Mouse (Mus musculus) lung, embryonic 15.5 days (tissue): ENCODE results near the gene Cox19. TPM values are rescaled to one million over a fixed set of nuclear protein-coding genes. Genes with fewer than 3 reads are reported as not detected.
A peak's percentile ranks its signal among the peaks of the same experiment; 100 is the strongest.
"Not testable (repeated sequence)": the region's sequence is repeated elsewhere in the genome, so short reads cannot be mapped to it uniquely, and the experiment has no call there.

Source experiments
- ATAC-seq: fragments of 200-750 bp; cut with Nextera tagmentation; 2 replicates; pipeline ENCODE4 v1.8.0; 2017; ENCODE audit warnings: moderate number of reproducible peaks, borderline replicate concordance; ENCODE audit not compliant: low FRiP score, low TSS enrichment; ENCODE audit errors: extremely low read depth
- H3K27ac ChIP-seq: fragments of 300-500 bp; sonication (generic); 2 replicates; pipeline ENCODE4 v1.5.1; 2015; ENCODE audit warnings: moderate library complexity, mild to moderate bottlenecking, inconsistent platforms
- H3K27me3 ChIP-seq: fragments of 300-500 bp; sonication (generic); 2 replicates; pipeline ENCODE4 v1.6.1; 2015; ENCODE audit warnings: inconsistent platforms
- H3K36me3 ChIP-seq: fragments of 300-500 bp; sonication (generic); 2 replicates; pipeline ENCODE4 v1.6.1; 2015; ENCODE audit warnings: inconsistent platforms
- H3K4me1 ChIP-seq: fragments of 300-500 bp; sonication (generic); 2 replicates; pipeline ENCODE4 v1.6.1; 2015; ENCODE audit warnings: inconsistent platforms
- H3K4me2 ChIP-seq: fragments of 300-500 bp; sonication (generic); 2 replicates; pipeline ENCODE4 v1.6.1; 2015; ENCODE audit warnings: inconsistent platforms, mild to moderate bottlenecking, moderate library complexity
- H3K4me3 ChIP-seq: fragments of 300-500 bp; sonication (generic); 2 replicates; pipeline ENCODE4 v1.5.1; 2015; ENCODE audit warnings: mild to moderate bottlenecking, inconsistent platforms
- H3K9ac ChIP-seq: fragments of 300-500 bp; sonication (generic); 2 replicates; pipeline ENCODE4 v1.6.1; 2015; ENCODE audit warnings: inconsistent platforms
- H3K9me3 ChIP-seq: fragments of 300-500 bp; sonication (generic); 2 replicates; pipeline ENCODE4 v1.6.1; 2016; ENCODE audit warnings: inconsistent platforms
- WGBS: fragments of 180-500 bp; shearing (Covaris S2); methylation state at CpG from one replicate; pipeline ENCODE4 v1.1.7; 2015; 5-methylcytosine and 5-hydroxymethylcytosine counted together
- polyA plus RNA-seq: library from polyadenylated mRNA; unstranded; fragments of >200 nt; fragmentation: Nextera tagmentation; extraction: Ambion mirVana; gene quantifications from 2 replicates; pipeline ENCODE4 v1.2.1, GENCODE M21; 2015

Cox19 gene
- polyA plus RNA-seq, 1 experiment from 2014 or later, result 92.9 TPM

GRCm38 (mm10) chr5:139335634-139336033 is 15.6 kb downstream of the Cox19 start:
- Histone ChIP-seq H3K27me3 (no peaks in the 10 kb centered on the region), H3K36me3 (peaks cover 38% of the 10 kb centered on the region), H3K9me3 (no peaks in the 10 kb centered on the region), H3K4me1 (no peaks in the 10 kb centered on the region), H3K4me3 (no peak overlapping the region), H3K27ac (no peak overlapping the region), H3K4me2 (no peak overlapping the region), H3K9ac (no peak overlapping the region)
- ATAC-seq, result no peak
- 91% methylated on average over 4 of the region's 4 CpGs for WGBS

- 80% methylated on average over 10 of the region's 10 CpGs for WGBS
- H3K4me1 ChIP-seq, H3K4me3 ChIP-seq, H3K27me3 ChIP-seq, H3K9me3 ChIP-seq, H3K9ac ChIP-seq, ATAC-seq, H3K4me2 ChIP-seq, H3K27ac ChIP-seq: not testable (repeated sequence)
- peaks cover 26% of the 10 kb centered on the region for H3K36me3 ChIP-seq
Observed at GRCm38 (mm10) chr5:139334394-139334793, 16.8 kb downstream of the Cox19 start.

DNA sequence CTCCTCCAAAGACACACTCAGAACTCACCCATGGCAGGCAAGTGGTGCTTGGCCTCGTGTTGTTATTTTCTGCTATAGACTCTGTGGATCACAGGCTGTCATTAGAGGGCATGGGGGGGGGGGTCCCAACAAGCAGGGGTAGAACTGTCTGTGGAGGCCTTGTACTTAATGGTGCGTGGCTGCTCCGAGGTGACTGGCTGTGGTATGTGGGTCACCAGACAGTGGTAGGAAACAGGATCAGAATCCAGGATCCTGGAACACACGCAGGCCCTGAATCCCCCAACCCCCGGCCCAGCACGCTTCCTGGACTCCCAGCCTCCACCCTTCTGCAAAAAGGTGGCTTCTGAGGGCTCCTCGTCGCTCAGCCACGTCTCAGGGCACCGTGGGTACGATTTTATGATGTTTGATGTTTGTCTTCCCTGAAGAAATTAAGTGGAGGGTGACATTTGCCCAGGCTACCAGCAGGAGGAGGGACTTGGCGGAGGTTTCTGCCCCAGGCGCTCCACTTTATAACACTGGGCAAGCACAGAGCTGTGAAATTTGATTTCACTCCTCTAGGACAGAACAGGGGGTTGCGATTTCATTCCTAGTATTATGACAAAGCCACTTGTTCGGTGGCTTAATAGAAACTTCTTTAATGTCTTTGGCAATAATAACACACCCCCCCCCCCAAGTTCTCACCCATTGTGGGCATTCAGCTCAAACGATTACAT is 17.8 kb downstream of the Cox19 start:
- no peaks in the 10 kb centered on the region for H3K4me1 ChIP-seq
- no peaks in the 10 kb centered on the region for H3K9me3 ChIP-seq
- H3K27ac ChIP-seq, result no peak overlapping the region
- H3K27me3 ChIP-seq, result no peaks in the 10 kb centered on the region
- H3K36me3 ChIP-seq, result peaks cover 20% of the 10 kb centered on the region
- ATAC-seq, result no peak
- 74% methylated on average over 16 of the region's 16 CpGs for WGBS
- H3K9ac ChIP-seq, result no peak overlapping the region
- H3K4me3 ChIP-seq, result no peak overlapping the region
- H3K4me2 ChIP-seq, result no peak overlapping the region

- Histone ChIP-seq H3K4me2 (no peak overlapping the region), H3K9ac (no peak overlapping the region), H3K27ac (no peak overlapping the region), H3K9me3 (no peaks in the 10 kb centered on the region), H3K4me3 (no peak overlapping the region), H3K27me3 (no peaks in the 10 kb centered on the region), H3K4me1 (no peaks in the 10 kb centered on the region), H3K36me3 (peaks cover 19% of the 10 kb centered on the region)
- WGBS, result 76% methylated on average over 8 of the region's 8 CpGs
- ATAC-seq, result peak; percentile 17; the same call in 1 of the 2 replicates
Observed at GRCm38 (mm10) chr5:139332590-139333272, 18.5 kb downstream of the Cox19 start.

GRCm38 (mm10) chr5:139331742-139332141 is 19.5 kb downstream of the Cox19 start:
- no peak overlapping the region for H3K4me2 ChIP-seq
- WGBS, result 19% methylated on average over 8 of the region's 8 CpGs
- no peak overlapping the region for H3K4me3 ChIP-seq
- no peak for ATAC-seq
- H3K36me3 ChIP-seq, result peaks cover 10% of the 10 kb centered on the region
- no peak overlapping the region for H3K9ac ChIP-seq
- no peak overlapping the region for H3K27ac ChIP-seq
- H3K9me3 ChIP-seq, result no peaks in the 10 kb centered on the region
- H3K4me1 ChIP-seq, result no peaks in the 10 kb centered on the region
- H3K27me3 ChIP-seq, result no peaks in the 10 kb centered on the region

GRCm38 (mm10) chr5:139330766-139331165 is 20.5 kb downstream of the Cox19 start:
- 58% methylated on average over 7 of the region's 7 CpGs for WGBS

GRCm38 (mm10) chr5:139327634-139328020 is 23.6 kb downstream of the Cox19 start:
- Histone ChIP-seq H3K9ac (no peak overlapping the region), H3K9me3 (no peaks in the 10 kb centered on the region), H3K27me3 (peaks cover 33% of the 10 kb centered on the region), H3K4me1 (peaks cover 24% of the 10 kb centered on the region), H3K4me3 (no peak overlapping the region), H3K4me2 (no peak overlapping the region), H3K27ac (no peak overlapping the region), H3K36me3 (no peaks in the 10 kb centered on the region)
- 57% methylated on average over 7 of the region's 7 CpGs for WGBS
- ATAC-seq, result no peak

More at GRCm38 (mm10) chr5:139330766-139331165, 20.5 kb downstream of the Cox19 start:
- Histone ChIP-seq H3K4me3 (no peak overlapping the region), H3K27me3 (peaks cover 7% of the 10 kb centered on the region), H3K9ac (no peak overlapping the region), H3K4me1 (peaks cover 2% of the 10 kb centered on the region; the same call in 1 of the 2 replicates), H3K36me3 (peaks cover 3% of the 10 kb centered on the region; the same call in 1 of the 2 replicates), H3K9me3 (no peaks in the 10 kb centered on the region), H3K4me2 (no peak overlapping the region), H3K27ac (no peak overlapping the region)
- no peak for ATAC-seq

DNA sequence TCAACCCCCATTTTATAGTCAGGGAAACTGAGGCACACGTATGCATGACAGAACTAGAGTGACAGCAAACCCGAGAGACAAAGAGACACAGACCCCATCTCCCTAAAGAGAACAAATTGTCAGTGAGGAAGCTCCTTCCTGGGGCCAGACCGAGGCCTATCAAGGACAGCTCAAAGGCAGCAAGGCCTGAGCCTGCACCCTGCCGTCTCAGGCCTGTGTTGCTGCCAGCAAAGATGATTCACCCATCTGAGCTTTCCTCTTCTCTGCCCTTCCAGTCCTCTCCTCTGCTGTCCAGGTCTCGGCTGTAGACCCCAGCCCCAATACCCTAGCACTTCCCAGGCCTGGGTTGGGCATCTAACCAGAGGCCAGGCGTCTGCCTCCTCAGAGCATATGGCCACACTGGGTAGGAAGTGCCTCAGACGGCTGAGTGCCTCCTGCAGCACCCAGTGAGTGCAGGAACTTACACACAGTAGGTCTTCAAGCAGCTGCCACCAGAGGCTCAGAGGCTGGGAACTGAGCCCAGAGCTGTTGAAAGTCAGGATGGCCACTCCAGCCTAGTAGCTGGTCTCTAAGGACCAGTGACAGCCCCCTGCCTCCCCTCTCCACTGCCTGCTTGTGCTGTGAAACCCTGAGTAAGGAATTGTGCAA is 24.1 kb downstream of the Cox19 start:
- H3K36me3 ChIP-seq, result no peaks in the 10 kb centered on the region
- no peak overlapping the region for H3K4me2 ChIP-seq
- WGBS, result 66% methylated on average over 7 of the region's 7 CpGs
- peaks cover 33% of the 10 kb centered on the region for H3K27me3 ChIP-seq
- peaks cover 24% of the 10 kb centered on the region for H3K4me1 ChIP-seq
- ATAC-seq, result no peak
- H3K9me3 ChIP-seq, result no peaks in the 10 kb centered on the region
- no peak overlapping the region for H3K9ac ChIP-seq
- no peak overlapping the region for H3K27ac ChIP-seq
- no peak overlapping the region for H3K4me3 ChIP-seq

GRCm38 (mm10) chr5:139326111-139326696 is 25.0 kb downstream of the Cox19 start:
- H3K27me3 ChIP-seq, result peaks cover 33% of the 10 kb centered on the region
- no peaks in the 10 kb centered on the region for H3K9me3 ChIP-seq
- no peak overlapping the region for H3K4me3 ChIP-seq
- 67% methylated on average over 13 of the region's 13 CpGs for WGBS
- H3K27ac ChIP-seq, result no peak overlapping the region
- no peaks in the 10 kb centered on the region for H3K36me3 ChIP-seq
- peaks cover 24% of the 10 kb centered on the region for H3K4me1 ChIP-seq
- no peak overlapping the region for H3K4me2 ChIP-seq
- ATAC-seq, result no peak
- no peak overlapping the region for H3K9ac ChIP-seq

DNA sequence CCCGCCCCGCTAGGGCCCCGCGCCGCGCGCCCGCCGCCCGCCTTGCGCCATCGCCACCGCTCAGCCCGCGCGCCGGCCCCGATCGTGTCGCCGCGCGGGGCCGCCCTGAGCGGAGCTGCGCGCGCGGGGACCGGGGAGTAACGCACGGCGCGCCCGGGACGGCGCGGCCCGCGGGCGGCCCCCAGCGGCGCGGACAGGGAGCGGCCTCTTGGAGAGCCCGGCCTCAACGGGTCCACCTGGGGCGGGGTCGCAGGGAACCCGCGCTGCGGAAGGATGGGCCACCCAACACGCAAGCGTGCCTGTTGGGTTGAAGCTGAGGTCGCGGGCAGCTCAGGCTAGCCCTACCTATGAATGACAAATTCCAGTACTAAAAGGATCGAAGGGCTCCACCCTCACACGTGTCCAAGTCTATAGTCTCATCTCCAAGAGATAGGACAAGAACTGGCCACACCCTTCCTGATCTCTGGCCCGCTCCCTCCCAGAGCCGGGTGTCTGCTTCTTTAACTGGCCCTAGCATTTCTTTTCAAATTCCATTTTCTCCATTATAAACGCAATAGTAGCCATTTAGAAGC is 25.7 kb downstream of the Cox19 start, which contains the start of gene Adap1:
TSS of gene Adap1 (minus strand) at position 228 of the 572 bp plus-strand sequence.
- Histone ChIP-seq H3K36me3 (no peaks in the 10 kb centered on the region), H3K9ac (peak within 1 kb of the TSS; percentile 54), H3K4me2 (peak within 1 kb of the TSS; percentile 99), H3K27ac (no peak within 1 kb of the TSS; the same call in 1 of the 2 replicates), H3K27me3 (peaks cover 33% of the 10 kb centered on the region), H3K9me3 (no peaks in the 10 kb centered on the region), H3K4me1 (peaks cover 24% of the 10 kb centered on the region), H3K4me3 (peak within 1 kb of the TSS; percentile 62)
- peak; percentile 74 for ATAC-seq
- WGBS, result 2% methylated on average over 59 of the region's 61 CpGs

GRCm38 (mm10) chr5:139324691-139325394 is 26.4 kb downstream of the Cox19 start:
- H3K9ac ChIP-seq, result peak overlapping the region; percentile 54
- H3K36me3 ChIP-seq, result no peaks in the 10 kb centered on the region
- peak overlapping the region; percentile 62 for H3K4me3 ChIP-seq
- no peaks in the 10 kb centered on the region for H3K9me3 ChIP-seq
- H3K4me1 ChIP-seq, result peaks cover 24% of the 10 kb centered on the region
- WGBS, result 3% methylated on average over 29 of the region's 62 CpGs
- peaks cover 33% of the 10 kb centered on the region for H3K27me3 ChIP-seq
- H3K27ac ChIP-seq, result no peak overlapping the region; the same call in 1 of the 2 replicates
- peak; percentile 39 for ATAC-seq
- peak overlapping the region; percentile 99 for H3K4me2 ChIP-seq
